Mouse (Mus musculus) kidney, adult 9 months (tissue): ENCODE data around the gene Cfap70.

ENCODE experiments used
- DNase-seq: peaks from one replicate; pipeline ENCODE4 v3.0.0; 2022

The Cfap70 gene

GRCm38 (mm10) chr14:20451765-20452331 is at the start of gene Cfap70:
Cfap70 (minus strand) TSS chr14:20452226.
- DNase-seq: peak; percentile 91

- DNase-seq: no peak
Measured at GRCm38 (mm10) chr14:20499982-20500381, 48.0 kb upstream of the Cfap70 start.

GRCm38 (mm10) chr14:20496603-20497002 is 44.6 kb upstream of the Cfap70 start, which contains the start of gene Mss51:
Mss51 (minus strand) TSS chr14:20496901.
- no peak for DNase-seq

GRCm38 (mm10) chr14:20486031-20486430 is 34.0 kb upstream of the Cfap70 start:
- DNase-seq: no peak

GRCm38 (mm10) chr14:20482051-20482751 is 30.2 kb upstream of the Cfap70 start:
- DNase-seq: no peak

- DNase-seq: peak; percentile 19
Measured at GRCm38 (mm10) chr14:20481211-20481610, 29.2 kb upstream of the Cfap70 start.

GRCm38 (mm10) chr14:20480195-20480579 is 28.2 kb upstream of the Cfap70 start:
- DNase-seq: no peak

- DNase-seq: peak; percentile 94
Measured at GRCm38 (mm10) chr14:20479291-20480194, 27.5 kb upstream of the Cfap70 start, which contains the start of gene Anxa7. Anxa7 (minus strand) TSS chr14:20480133.

GRCm38 (mm10) chr14:20478801-20479200 is 26.8 kb upstream of the Cfap70 start:
- DNase-seq: peak; percentile 57

GRCm38 (mm10) chr14:20478385-20478784 is 26.4 kb upstream of the Cfap70 start:
- no peak for DNase-seq

GRCm38 (mm10) chr14:20477261-20478025 is 25.4 kb upstream of the Cfap70 start:
- peak; percentile 21 for DNase-seq

- no peak for DNase-seq
Measured at GRCm38 (mm10) chr14:20460216-20460615, 8.2 kb upstream of the Cfap70 start.

- DNase-seq: no peak
Measured at GRCm38 (mm10) chr14:20458378-20458777, 6.4 kb upstream of the Cfap70 start.

- DNase-seq: no peak
Measured at GRCm38 (mm10) chr14:20452929-20453328, 903 bp upstream of the Cfap70 start.

GRCm38 (mm10) chr14:20451302-20451701 is 724 bp downstream of the Cfap70 start:
- no peak for DNase-seq

- peak; percentile 17 for DNase-seq
Measured at GRCm38 (mm10) chr14:20447209-20447608, 4.8 kb downstream of the Cfap70 start.

- no peak for DNase-seq
Measured at GRCm38 (mm10) chr14:20442252-20442651, 9.8 kb downstream of the Cfap70 start.

- no peak for DNase-seq
Measured at GRCm38 (mm10) chr14:20436976-20437375, 15.1 kb downstream of the Cfap70 start.

GRCm38 (mm10) chr14:20432420-20432819 is 19.6 kb downstream of the Cfap70 start:
- DNase-seq: no peak

GRCm38 (mm10) chr14:20431726-20432125 is 20.3 kb downstream of the Cfap70 start:
- DNase-seq: no peak

GRCm38 (mm10) chr14:20429833-20430232 is 22.2 kb downstream of the Cfap70 start:
- DNase-seq: peak; percentile 14

- no peak for DNase-seq
Measured at GRCm38 (mm10) chr14:20428593-20428992, 23.4 kb downstream of the Cfap70 start.

GRCm38 (mm10) chr14:20423046-20423445 is 29.0 kb downstream of the Cfap70 start:
- DNase-seq: no peak
